Mouse (Mus musculus): ENCODE data around the gene Pde4dip. TPM values are rescaled to one million over a fixed set of nuclear protein-coding genes. Genes with fewer than 3 reads are reported as not detected.

Pde4dip gene
- total and polyA plus RNA-seq, 2 experiments from 2014 or later: 47.6 to 93.6 TPM

- TF ChIP-seq CTCF (IDR thresholded peaks at IDR 0.05): no peak
- Histone ChIP-seq H3K4me1 (ENCODE audit: insufficient read depth, low read length) (no peaks in the 10 kb centered on the region), H3K9ac (replicated peaks; ENCODE audit: low read length, poor library complexity, severe bottlenecking) (no peak within 1 kb of the TSS), H3K4me3 (ENCODE audit: low read depth, low read length) (no peak within 1 kb of the TSS), H3K36me3 (ENCODE audit: insufficient read depth, low read length) (peaks cover 17% of the 10 kb centered on the region), H3K4me2 (ENCODE audit: low read depth, low read length, poor library complexity, severe bottlenecking) (no peak within 1 kb of the TSS), H3K27me3 (ENCODE audit: insufficient read depth, low read length) (no peaks in the 10 kb centered on the region), H3K9me3 (ENCODE audit: low read length) (no peaks in the 10 kb centered on the region), H3K27ac (ENCODE audit: low read depth, low read length) (no peak within 1 kb of the TSS)
- DNase-seq (ENCODE audit: low spot score): no peak
- ATAC-seq (ENCODE audit: low FRiP score): no peak
- 91% methylated on average over 7 of the region's 7 CpGs for WGBS
Observed at GRCm38 (mm10) chr3:97674644-97675110, 213.8 kb downstream of the Pde4dip start, which contains the start of gene Gm17651. Gene Gm17651, minus strand, starts transcription at chr3:97674694.

GRCm38 (mm10) chr3:97667093-97667675 lies 221.3 kb downstream of the Pde4dip start:
- no peak for ATAC-seq (ENCODE audit: low FRiP score)
- no peak for TF ChIP-seq CTCF (IDR thresholded peaks at IDR 0.05)
- H3K36me3 ChIP-seq (ENCODE audit: insufficient read depth, low read length): peaks cover 58% of the 10 kb centered on the region

GRCm38 (mm10) chr3:97666154-97666553 lies 222.4 kb downstream of the Pde4dip start:
- no peak for DNase-seq (ENCODE audit: low spot score)
- H3K4me2 ChIP-seq (ENCODE audit: low read depth, low read length, poor library complexity, severe bottlenecking): no peak overlapping the region
- H3K4me3 ChIP-seq (ENCODE audit: low read depth, low read length): no peak overlapping the region
- H3K4me1 ChIP-seq (ENCODE audit: insufficient read depth, low read length): no peaks in the 10 kb centered on the region
- no peaks in the 10 kb centered on the region for H3K27me3 ChIP-seq (ENCODE audit: insufficient read depth, low read length)
- H3K27ac ChIP-seq (ENCODE audit: low read depth, low read length): no peak overlapping the region
- no peaks in the 10 kb centered on the region for H3K9me3 ChIP-seq (ENCODE audit: low read length)
- no peak for TF ChIP-seq CTCF (IDR thresholded peaks at IDR 0.05)
- WGBS: 65% methylated on average over 8 of the region's 8 CpGs
- no peak overlapping the region for H3K9ac ChIP-seq (replicated peaks; ENCODE audit: low read length, poor library complexity, severe bottlenecking)
- ATAC-seq (ENCODE audit: low FRiP score): no peak
- H3K36me3 ChIP-seq (ENCODE audit: insufficient read depth, low read length): peaks cover 54% of the 10 kb centered on the region

More at GRCm38 (mm10) chr3:97667093-97667675, 221.3 kb downstream of the Pde4dip start:
- H3K27me3 ChIP-seq (ENCODE audit: insufficient read depth, low read length): no peaks in the 10 kb centered on the region
- H3K9ac ChIP-seq (replicated peaks; ENCODE audit: low read length, poor library complexity, severe bottlenecking): no peak overlapping the region
- no peak for DNase-seq (ENCODE audit: low spot score)
- H3K4me1 ChIP-seq (ENCODE audit: insufficient read depth, low read length): no peaks in the 10 kb centered on the region
- H3K27ac ChIP-seq (ENCODE audit: low read depth, low read length): no peak overlapping the region
- H3K4me2 ChIP-seq (ENCODE audit: low read depth, low read length, poor library complexity, severe bottlenecking): no peak overlapping the region
- no peaks in the 10 kb centered on the region for H3K9me3 ChIP-seq (ENCODE audit: low read length)
- 80% methylated on average over 14 of the region's 14 CpGs for WGBS
- H3K4me3 ChIP-seq (ENCODE audit: low read depth, low read length): no peak overlapping the region

GRCm38 (mm10) chr3:97665525-97665924 lies 223.0 kb downstream of the Pde4dip start:
- 87% methylated on average over 9 of the region's 9 CpGs for WGBS
- Histone ChIP-seq H3K36me3 (ENCODE audit: insufficient read depth, low read length) (peaks cover 54% of the 10 kb centered on the region), H3K9me3 (ENCODE audit: low read length) (no peaks in the 10 kb centered on the region), H3K4me1 (ENCODE audit: insufficient read depth, low read length) (no peaks in the 10 kb centered on the region), H3K4me3 (ENCODE audit: low read depth, low read length) (no peak overlapping the region), H3K27ac (ENCODE audit: low read depth, low read length) (no peak overlapping the region), H3K9ac (replicated peaks; ENCODE audit: low read length, poor library complexity, severe bottlenecking) (no peak overlapping the region), H3K4me2 (ENCODE audit: low read depth, low read length, poor library complexity, severe bottlenecking) (no peak overlapping the region), H3K27me3 (ENCODE audit: insufficient read depth, low read length) (no peaks in the 10 kb centered on the region)
- TF ChIP-seq CTCF (IDR thresholded peaks at IDR 0.05): no peak
- no peak for DNase-seq (ENCODE audit: low spot score)
- no peak for ATAC-seq (ENCODE audit: low FRiP score)

GRCm38 (mm10) chr3:97661206-97661605 lies 227.3 kb downstream of the Pde4dip start:
- ATAC-seq (ENCODE audit: low FRiP score): no peak

GRCm38 (mm10) chr3:97659746-97660145 lies 228.8 kb downstream of the Pde4dip start:
- Histone ChIP-seq H3K9me3 (ENCODE audit: low read length) (no peaks in the 10 kb centered on the region), H3K4me2 (ENCODE audit: low read depth, low read length, poor library complexity, severe bottlenecking) (peak overlapping the region; percentile 81; the same call in 1 of the 2 replicates), H3K4me1 (ENCODE audit: insufficient read depth, low read length) (no peaks in the 10 kb centered on the region), H3K9ac (replicated peaks; ENCODE audit: low read length, poor library complexity, severe bottlenecking) (no peak overlapping the region), H3K4me3 (ENCODE audit: low read depth, low read length) (peak overlapping the region; percentile 74; the same call in 1 of the 2 replicates), H3K27ac (ENCODE audit: low read depth, low read length) (no peak overlapping the region), H3K27me3 (ENCODE audit: insufficient read depth, low read length) (no peaks in the 10 kb centered on the region), H3K36me3 (ENCODE audit: insufficient read depth, low read length) (peaks cover 15% of the 10 kb centered on the region)
- DNase-seq (ENCODE audit: low spot score) (no peak), ATAC-seq (ENCODE audit: low FRiP score) (no peak)
- 87% methylated on average over 7 of the region's 7 CpGs for WGBS
- no peak for TF ChIP-seq CTCF (IDR thresholded peaks at IDR 0.05)

More at GRCm38 (mm10) chr3:97661206-97661605, 227.3 kb downstream of the Pde4dip start:
- Histone ChIP-seq H3K4me3 (ENCODE audit: low read depth, low read length) (no peak overlapping the region), H3K27ac (ENCODE audit: low read depth, low read length) (no peak overlapping the region), H3K4me2 (ENCODE audit: low read depth, low read length, poor library complexity, severe bottlenecking) (no peak overlapping the region), H3K9me3 (ENCODE audit: low read length) (no peaks in the 10 kb centered on the region), H3K27me3 (ENCODE audit: insufficient read depth, low read length) (no peaks in the 10 kb centered on the region), H3K36me3 (ENCODE audit: insufficient read depth, low read length) (peaks cover 21% of the 10 kb centered on the region), H3K9ac (replicated peaks; ENCODE audit: low read length, poor library complexity, severe bottlenecking) (no peak overlapping the region), H3K4me1 (ENCODE audit: insufficient read depth, low read length) (no peaks in the 10 kb centered on the region)
- 75% methylated on average over 8 of the region's 8 CpGs for WGBS
- TF ChIP-seq CTCF (IDR thresholded peaks at IDR 0.05): no peak
- DNase-seq (ENCODE audit: low spot score): no peak

Data from midbrain, postnatal 0 days (tissue).